Mouse (Mus musculus) frontal cortex, postnatal 10 days (tissue): ENCODE measurements around the gene Hc.

Experiments
- DNase-seq, 2 experiments: peaks; one replicate each; pipeline ENCODE4 v3.0.0; 2022; ENCODE audit warnings: low spot score in 2 of 2, mixed read lengths in 1 of 2

The Hc gene

DNA sequence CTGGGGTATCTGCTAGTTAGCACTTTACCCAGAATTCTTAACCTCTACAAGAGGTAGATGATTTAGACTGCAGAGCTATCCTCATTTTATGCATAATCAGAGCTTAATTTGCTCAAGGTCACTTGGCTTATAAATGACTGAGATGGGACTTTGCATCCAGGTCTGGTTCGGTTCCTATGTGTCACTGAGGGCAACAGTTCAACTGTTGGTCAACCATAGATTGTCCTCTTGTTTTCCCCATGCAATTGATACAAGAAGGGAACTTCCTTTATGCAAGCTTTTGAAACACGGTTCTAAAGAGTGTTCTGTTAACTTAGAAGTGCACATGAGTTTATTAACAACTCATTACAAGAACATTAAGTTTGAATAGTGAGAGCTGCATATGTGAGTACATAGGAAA, 2.9 kb downstream of the Hc start:
- no peak for DNase-seq

DNA sequence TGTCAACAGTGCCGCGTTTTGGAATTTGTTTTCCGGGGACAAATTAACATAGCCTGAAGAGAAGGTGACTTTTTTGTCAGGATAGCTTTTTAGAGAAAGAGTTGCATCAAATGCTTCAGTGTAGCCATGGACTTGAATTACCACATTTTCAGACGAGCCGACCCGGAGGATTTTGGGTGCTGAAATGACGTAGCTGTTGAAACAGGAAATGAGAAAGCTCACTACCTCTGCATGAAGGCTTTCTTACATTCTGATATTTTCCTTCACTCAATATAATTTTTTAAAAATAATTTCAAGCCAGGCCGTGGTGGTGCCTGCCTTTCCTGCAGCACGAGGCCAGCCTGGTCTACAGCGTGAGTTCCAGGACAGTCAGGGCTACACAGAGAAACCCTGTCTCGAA, 4.0 kb downstream of the Hc start:
- DNase-seq, result no peak

GRCm38 (mm10) chr2:35048851-35049250, 12.4 kb downstream of the Hc start:
- no peak for DNase-seq

GRCm38 (mm10) chr2:35044956-35045355, 16.3 kb downstream of the Hc start:
- no peak for DNase-seq

DNA sequence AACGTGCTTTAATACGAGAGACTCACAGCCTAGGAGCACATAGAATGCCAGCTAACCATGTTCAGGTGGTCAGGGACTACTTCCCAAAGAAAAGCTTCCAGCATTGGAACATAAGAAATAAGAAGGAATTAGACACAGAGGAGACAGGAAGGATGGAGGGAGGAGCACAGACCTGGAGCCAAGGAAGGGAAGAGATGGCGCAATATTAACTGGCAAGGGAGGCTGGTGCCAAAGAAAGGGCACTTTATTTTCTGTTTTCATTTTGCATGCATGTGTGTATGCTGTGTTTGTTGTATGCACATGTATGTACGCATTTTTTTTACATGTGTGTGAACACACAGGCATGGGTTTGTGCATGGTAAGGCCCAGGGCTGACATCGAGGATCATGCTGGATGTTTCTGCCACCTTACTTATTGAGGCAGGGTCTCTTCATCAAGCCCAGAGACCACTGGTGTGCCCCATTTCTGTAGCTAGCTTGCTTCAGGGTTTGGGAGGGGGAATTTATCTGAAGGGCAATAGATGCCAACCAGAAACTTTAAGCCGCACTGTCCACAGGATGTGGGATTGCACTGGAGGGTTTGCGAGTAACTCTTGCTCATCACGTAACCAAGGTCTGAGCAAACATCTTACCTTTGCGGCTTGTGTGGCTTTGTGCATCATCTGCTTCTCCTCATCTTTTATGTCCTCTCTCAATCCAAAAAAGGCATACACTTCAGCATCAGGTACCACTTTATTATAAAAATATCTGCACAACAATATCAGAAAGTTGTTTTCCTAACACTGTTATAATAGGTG, 22.5 kb downstream of the Hc start:
- no peak for DNase-seq

- DNase-seq, result no peak
Observed at GRCm38 (mm10) chr2:35024646-35025154, 36.5 kb downstream of the Hc start.

DNA sequence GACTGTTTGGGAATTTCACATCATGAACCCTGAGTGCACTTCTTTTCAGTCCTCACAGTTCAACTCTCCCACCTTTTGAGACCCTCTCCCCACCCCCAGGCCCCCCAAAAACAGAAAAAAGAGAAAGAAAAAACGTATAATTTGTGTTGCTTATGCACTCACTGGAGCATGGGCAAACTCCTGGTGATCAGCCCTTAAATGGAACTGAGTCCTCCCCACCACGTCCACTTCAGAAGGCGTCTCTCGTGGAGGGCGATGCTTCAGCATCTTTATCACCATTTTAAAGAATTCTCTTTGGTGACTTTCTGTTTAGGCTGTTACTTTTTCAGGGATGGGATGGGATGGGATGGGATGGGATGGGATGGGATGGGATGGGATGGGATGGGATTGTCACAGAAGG, 39.4 kb downstream of the Hc start:
- no peak for DNase-seq

DNA sequence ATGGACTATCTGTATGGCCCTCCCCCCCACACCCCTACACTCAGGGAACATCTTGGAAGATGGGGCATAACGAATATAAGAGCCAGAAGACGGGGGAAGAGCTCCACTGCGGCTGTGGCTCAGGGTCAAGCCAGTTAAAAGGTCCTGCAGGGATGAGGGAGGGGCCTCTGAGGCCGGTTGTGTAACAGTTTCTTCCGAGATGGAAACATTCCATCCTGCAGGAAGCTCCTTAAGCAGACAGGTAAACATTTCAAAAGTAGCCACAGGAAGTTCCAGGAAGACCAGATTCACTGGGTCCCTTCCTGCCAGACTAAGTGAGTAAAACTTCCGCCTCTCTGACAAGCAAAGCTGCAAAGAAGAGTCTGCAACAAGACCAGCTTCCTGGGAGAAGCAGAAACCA, 45.4 kb downstream of the Hc start:
- no peak for DNase-seq

- DNase-seq, result no peak
Observed at GRCm38 (mm10) chr2:35011649-35012048, 49.6 kb downstream of the Hc start.

GRCm38 (mm10) chr2:34998956-34999355, 62.3 kb downstream of the Hc start:
- DNase-seq, result peak in 1 of 2 experiments; percentile 33

- no peak for DNase-seq
Observed at GRCm38 (mm10) chr2:34996506-34996905, 64.7 kb downstream of the Hc start.

GRCm38 (mm10) chr2:34993696-34994356, 67.4 kb downstream of the Hc start:
- DNase-seq, result no peak

GRCm38 (mm10) chr2:34992729-34993695, 68.2 kb downstream of the Hc start:
- DNase-seq, result peak; percentile 29 to 33

- no peak for DNase-seq
Observed at GRCm38 (mm10) chr2:34991966-34992365, 69.3 kb downstream of the Hc start.

DNA sequence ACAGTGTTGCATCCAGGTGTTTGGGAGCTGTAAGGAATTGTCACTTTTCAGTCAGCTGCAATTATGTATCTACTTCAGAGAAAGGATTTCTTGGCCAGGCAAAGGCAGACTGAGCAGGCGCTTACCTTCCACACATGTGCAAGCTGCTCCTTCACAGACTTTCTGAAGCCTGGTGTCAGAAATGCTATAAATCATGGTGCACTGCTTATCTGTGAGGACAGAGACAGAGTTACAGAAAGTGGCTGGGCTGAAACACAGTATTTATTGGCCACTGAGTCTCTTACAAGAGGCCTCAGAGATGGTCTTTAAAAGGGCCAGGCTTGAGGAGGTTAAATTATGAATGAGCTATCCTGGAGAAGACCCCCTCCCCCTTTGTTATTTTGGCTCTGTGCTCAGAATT, 71.5 kb downstream of the Hc start:
- DNase-seq, result no peak

GRCm38 (mm10) chr2:34987595-34987994, 73.6 kb downstream of the Hc start:
- DNase-seq, result no peak

- DNase-seq, result no peak
Observed at GRCm38 (mm10) chr2:34984885-34985284, 76.4 kb downstream of the Hc start.

GRCm38 (mm10) chr2:34982906-34983698, 78.1 kb downstream of the Hc start:
- DNase-seq, result no peak

DNA sequence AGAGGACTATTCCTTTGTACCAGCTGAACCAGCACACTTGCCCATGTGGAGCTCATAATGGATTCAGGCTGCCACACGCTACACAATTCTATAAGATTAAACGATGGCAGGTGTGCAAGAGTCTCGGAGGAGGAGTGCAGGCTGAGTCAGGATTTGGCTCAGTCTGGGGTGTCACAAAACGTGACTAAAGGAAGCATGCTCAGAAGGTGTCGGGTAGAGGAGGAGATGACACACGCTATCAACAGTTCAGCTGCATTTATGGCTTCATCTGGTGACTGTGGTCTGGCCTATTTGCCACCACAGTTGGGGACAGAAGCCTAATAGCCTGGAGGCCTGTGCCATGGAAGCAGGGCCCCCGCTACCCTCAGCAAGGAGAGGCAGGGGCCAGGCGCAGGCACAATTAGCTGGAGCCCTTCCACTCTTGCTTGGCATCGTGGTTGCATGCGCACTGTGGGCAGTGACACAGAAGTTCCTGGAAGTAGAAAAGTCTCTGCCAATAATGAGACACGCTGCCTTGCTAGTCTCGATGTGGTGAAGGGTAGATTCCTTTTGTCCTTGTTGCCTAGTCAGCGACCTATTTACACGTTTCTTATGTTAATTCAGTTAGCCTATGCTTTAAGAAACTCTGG, 79.0 kb downstream of the Hc start:
- peak in 1 of 2 experiments; percentile 20 for DNase-seq

DNA sequence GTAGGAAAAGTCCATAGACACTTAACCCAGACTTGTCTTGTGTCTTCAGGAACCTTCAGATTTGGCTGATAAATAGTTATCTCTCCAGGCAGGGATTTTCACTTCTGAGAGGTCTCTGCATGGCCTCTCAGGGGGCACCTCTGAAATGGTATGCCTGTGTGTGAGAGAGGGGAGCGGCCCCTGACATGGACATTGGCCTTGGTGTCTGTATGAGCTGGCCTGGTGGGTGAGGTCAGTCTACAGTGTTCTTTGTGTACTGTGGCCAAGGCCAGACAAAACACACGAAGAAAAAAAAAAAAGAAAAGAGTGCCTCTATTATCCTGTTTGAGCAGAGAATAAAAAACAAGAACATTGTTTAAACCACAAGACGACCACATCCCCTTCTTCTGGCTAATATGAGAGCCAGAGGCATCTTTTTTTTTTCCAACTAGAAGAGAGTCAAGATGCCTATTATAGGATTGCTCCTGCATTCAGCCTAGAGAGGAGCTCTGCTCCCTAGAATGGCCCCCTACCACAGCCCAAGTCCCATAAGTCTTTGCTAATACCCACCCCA, 81.7 kb downstream of the Hc start:
- DNase-seq, result no peak
